Mouse (Mus musculus) hindbrain, embryonic 16.5 days (tissue): Measurements from ENCODE around the gene Edn1. TPM values are rescaled to one million over a fixed set of nuclear protein-coding genes. Genes with fewer than 3 reads are reported as not detected.

Source experiments
- ATAC-seq: fragments of 200-750 bp; cut with Nextera tagmentation; 2 replicates; pipeline ENCODE4 v1.8.0; 2017; ENCODE audit warnings: moderate TSS enrichment, moderate library complexity
- H3K27ac ChIP-seq: fragments of 300-500 bp; sonication (generic); 2 replicates; pipeline ENCODE4 v1.5.1; 2014; ENCODE audit warnings: low read depth, mild to moderate bottlenecking, control low read depth, low read length, moderate library complexity
- H3K27me3 ChIP-seq: fragments of 300-500 bp; sonication (generic); replicated peaks from 2 replicates; pipeline ENCODE4 v1.6.1; 2014; ENCODE audit warnings: low read length; ENCODE audit not compliant: control insufficient read depth, insufficient read depth
- H3K36me3 ChIP-seq: fragments of 300-500 bp; sonication (generic); 2 replicates; pipeline ENCODE4 v1.6.1; 2014; ENCODE audit warnings: mild to moderate bottlenecking, low read length, moderate library complexity, mixed read lengths; ENCODE audit not compliant: control insufficient read depth, insufficient read depth
- H3K4me1 ChIP-seq: fragments of 300-500 bp; sonication (generic); 2 replicates; pipeline ENCODE4 v1.6.1; 2014; ENCODE audit warnings: low read depth, low read length; ENCODE audit not compliant: control insufficient read depth, insufficient read depth
- H3K4me2 ChIP-seq: fragments of 300-500 bp; sonication (generic); 2 replicates; pipeline ENCODE4 v1.6.1; 2014; ENCODE audit warnings: mild to moderate bottlenecking, low read length, control low read depth, moderate library complexity
- H3K4me3 ChIP-seq: fragments of 300-500 bp; sonication (generic); 2 replicates; pipeline ENCODE4 v1.5.1; 2014; ENCODE audit warnings: mild to moderate bottlenecking, low read length, control low read depth, moderate library complexity
- H3K9ac ChIP-seq: fragments of 300-500 bp; sonication (generic); 2 replicates; pipeline ENCODE4 v1.6.1; 2014; ENCODE audit warnings: low read depth, mild to moderate bottlenecking, control low read depth, low read length, moderate library complexity
- H3K9me3 ChIP-seq: fragments of 300-500 bp; sonication (generic); 2 replicates; pipeline ENCODE4 v1.6.1; 2014; ENCODE audit warnings: mild to moderate bottlenecking, low read length, moderate library complexity; ENCODE audit not compliant: control insufficient read depth
- WGBS: fragments of 180-500 bp; shearing (Covaris S2); extraction: QIAGEN DNeasy Blood & Tissue Kit; methylation state at CpG from one replicate; pipeline ENCODE4 v1.1.7; 2014; 5-methylcytosine and 5-hydroxymethylcytosine counted together
- polyA plus RNA-seq: library from polyadenylated mRNA; unstranded; fragments of >200 nt; fragmentation: Nextera tagmentation; extraction: Ambion mirVana; gene quantifications from 2 replicates; pipeline ENCODE4 v1.2.1, GENCODE M21; 2015

Edn1 gene
- 2.1 and 2.5 TPM in 2 replicates for polyA plus RNA-seq

- Histone ChIP-seq H3K9me3 (no peaks in the 10 kb centered on the region), H3K4me3 (peak within 1 kb of the TSS; percentile 46), H3K4me2 (peak within 1 kb of the TSS; percentile 86), H3K4me1 (peaks cover 18% of the 10 kb centered on the region), H3K9ac (peak within 1 kb of the TSS; percentile 36), H3K36me3 (no peaks in the 10 kb centered on the region), H3K27ac (no peak within 1 kb of the TSS), H3K27me3 (peaks cover 15% of the 10 kb centered on the region)
- ATAC-seq, result peak; percentile 71
- under 1% methylated on average over 26 of the region's 26 CpGs for WGBS
These were observed at the start of gene Edn1 for GRCm38 (mm10) chr13:42301161-42301721. Gene Edn1 (plus strand): TSS chr13:42301476.

- Histone ChIP-seq H3K4me3 (no peak overlapping the region), H3K36me3 (no peaks in the 10 kb centered on the region), H3K9me3 (no peaks in the 10 kb centered on the region), H3K4me1 (no peaks in the 10 kb centered on the region), H3K27ac (no peak overlapping the region), H3K27me3 (no peaks in the 10 kb centered on the region), H3K4me2 (no peak overlapping the region), H3K9ac (no peak overlapping the region)
- WGBS, result 89% methylated on average over 5 of the region's 5 CpGs
- no peak for ATAC-seq
These were observed 47.5 kb upstream of the Edn1 start for GRCm38 (mm10) chr13:42253821-42254220.

- 79% methylated on average over 1 of the region's 1 CpGs for WGBS
These were observed 46.2 kb upstream of the Edn1 start for GRCm38 (mm10) chr13:42255105-42255504.

GRCm38 (mm10) chr13:42258422-42258821 lies 42.9 kb upstream of the Edn1 start:
- Histone ChIP-seq H3K27me3 (no peaks in the 10 kb centered on the region), H3K9me3 (no peaks in the 10 kb centered on the region), H3K9ac (no peak overlapping the region), H3K4me2 (no peak overlapping the region), H3K4me1 (no peaks in the 10 kb centered on the region), H3K36me3 (no peaks in the 10 kb centered on the region), H3K27ac (no peak overlapping the region), H3K4me3 (no peak overlapping the region)
- no peak for ATAC-seq
- WGBS, result 92% methylated on average over 5 of the region's 5 CpGs

More at GRCm38 (mm10) chr13:42255105-42255504, 46.2 kb upstream of the Edn1 start:
- Histone ChIP-seq H3K4me3 (no peak overlapping the region), H3K9ac (no peak overlapping the region), H3K9me3 (no peaks in the 10 kb centered on the region), H3K36me3 (no peaks in the 10 kb centered on the region), H3K27me3 (no peaks in the 10 kb centered on the region), H3K27ac (no peak overlapping the region), H3K4me1 (no peaks in the 10 kb centered on the region), H3K4me2 (no peak overlapping the region)
- ATAC-seq, result no peak

GRCm38 (mm10) chr13:42260667-42261066 lies 40.6 kb upstream of the Edn1 start:
- Histone ChIP-seq H3K9me3 (no peaks in the 10 kb centered on the region), H3K27ac (no peak overlapping the region), H3K36me3 (no peaks in the 10 kb centered on the region), H3K4me1 (no peaks in the 10 kb centered on the region), H3K27me3 (no peaks in the 10 kb centered on the region), H3K4me3 (no peak overlapping the region), H3K4me2 (no peak overlapping the region), H3K9ac (no peak overlapping the region)
- WGBS, result 89% methylated on average over 6 of the region's 6 CpGs
- ATAC-seq, result no peak

- Histone ChIP-seq H3K9me3 (peaks cover 2% of the 10 kb centered on the region; the same call in 1 of the 2 replicates), H3K27me3 (no peaks in the 10 kb centered on the region), H3K9ac (no peak overlapping the region), H3K4me3 (no peak overlapping the region), H3K36me3 (no peaks in the 10 kb centered on the region), H3K4me2 (no peak overlapping the region), H3K27ac (no peak overlapping the region), H3K4me1 (no peaks in the 10 kb centered on the region)
- no peak for ATAC-seq
- 71% methylated on average over 9 of the region's 9 CpGs for WGBS
These were observed 31.2 kb upstream of the Edn1 start for GRCm38 (mm10) chr13:42270051-42270450.

- WGBS, result 88% methylated on average over 9 of the region's 9 CpGs
- H3K4me3 ChIP-seq, result no peak overlapping the region
These were observed 24.4 kb upstream of the Edn1 start for GRCm38 (mm10) chr13:42276774-42277454.

GRCm38 (mm10) chr13:42277751-42278150 lies 23.5 kb upstream of the Edn1 start:
- Histone ChIP-seq H3K9ac (no peak overlapping the region), H3K27ac (no peak overlapping the region), H3K4me3 (no peak overlapping the region), H3K4me1 (no peaks in the 10 kb centered on the region), H3K9me3 (no peaks in the 10 kb centered on the region), H3K27me3 (no peaks in the 10 kb centered on the region), H3K36me3 (no peaks in the 10 kb centered on the region), H3K4me2 (no peak overlapping the region)
- WGBS, result 93% methylated on average over 2 of the region's 2 CpGs
- ATAC-seq, result no peak

More at GRCm38 (mm10) chr13:42276774-42277454, 24.4 kb upstream of the Edn1 start:
- Histone ChIP-seq H3K27ac (no peak overlapping the region), H3K36me3 (no peaks in the 10 kb centered on the region), H3K9ac (no peak overlapping the region), H3K9me3 (no peaks in the 10 kb centered on the region), H3K4me1 (no peaks in the 10 kb centered on the region), H3K27me3 (no peaks in the 10 kb centered on the region), H3K4me2 (no peak overlapping the region)
- ATAC-seq, result no peak

GRCm38 (mm10) chr13:42285896-42286295 lies 15.4 kb upstream of the Edn1 start:
- no peaks in the 10 kb centered on the region for H3K27me3 ChIP-seq
- no peaks in the 10 kb centered on the region for H3K9me3 ChIP-seq
- no peak overlapping the region for H3K4me3 ChIP-seq
- no peaks in the 10 kb centered on the region for H3K4me1 ChIP-seq
- ATAC-seq, result no peak
- H3K27ac ChIP-seq, result no peak overlapping the region
- 89% methylated on average over 3 of the region's 3 CpGs for WGBS
- H3K36me3 ChIP-seq, result no peaks in the 10 kb centered on the region
- no peak overlapping the region for H3K9ac ChIP-seq
- H3K4me2 ChIP-seq, result no peak overlapping the region
